Mouse (Mus musculus): Measurements from ENCODE around the gene Trmt6. TPM values are rescaled to one million over a fixed set of nuclear protein-coding genes. Genes with fewer than 3 reads are reported as not detected.

Trmt6 gene
- total RNA-seq, 2 experiments from 2014 or later: 7.4 to 7.6 TPM

Other genes starting within 250 kb of the Trmt6 start
- 100 to 1,000 TPM; 151 to 198 TPM for gene Gpcpd1, start 228.3 kb downstream of the Trmt6 start, total RNA-seq (2021)
- gene Shld1, start 129.1 kb downstream of the Trmt6 start, total RNA-seq (2021): 10 to 100 TPM; 36.7 to 57.1 TPM
- gene Chgb, start 34.8 kb downstream of the Trmt6 start, total RNA-seq (2021): under 1 TPM; 0.44 to 0.50 TPM
- 1 to 10 TPM; 3.1 to 3.5 TPM for gene Mcm8, start 86 bp upstream of the Trmt6 start, total RNA-seq (2021)
- gene Crls1, start 30.6 kb upstream of the Trmt6 start, total RNA-seq (2021): 10 to 100 TPM; 23.2 to 30.1 TPM
- 1 to 10 TPM; 3.2 to 7.3 TPM for gene Lrrn4, start 64.8 kb upstream of the Trmt6 start, total RNA-seq (2021)
- gene Fermt1, start 129.9 kb upstream of the Trmt6 start, total RNA-seq (2021): not detected